Mouse (Mus musculus) forebrain, embryonic 13.5 days (tissue): Measurements from ENCODE around the gene Hs1bp3. TPM values are rescaled to one million over a fixed set of nuclear protein-coding genes. Genes with fewer than 3 reads are reported as not detected.

Source experiments
- ATAC-seq: fragments of 200-750 bp; cut with Nextera tagmentation; 2 replicates; pipeline ENCODE4 v1.8.0; 2017
- H3K27ac ChIP-seq: fragments of 300-500 bp; sonication (generic); 2 replicates; pipeline ENCODE4 v1.5.1; 2015; ENCODE audit warnings: inconsistent platforms, mild to moderate bottlenecking, moderate library complexity
- H3K27me3 ChIP-seq: fragments of 300-500 bp; sonication (generic); 2 replicates; pipeline ENCODE4 v1.6.1; 2015; ENCODE audit warnings: mild to moderate bottlenecking, inconsistent platforms
- H3K36me3 ChIP-seq: fragments of 300-500 bp; sonication (generic); 2 replicates; pipeline ENCODE4 v1.6.1; 2015; ENCODE audit warnings: mild to moderate bottlenecking, inconsistent platforms; ENCODE audit not compliant: poor library complexity, severe bottlenecking
- H3K4me1 ChIP-seq: fragments of 300-500 bp; sonication (generic); 2 replicates; pipeline ENCODE4 v1.6.1; 2015; ENCODE audit warnings: inconsistent platforms
- H3K4me2 ChIP-seq: fragments of 300-500 bp; sonication (generic); 2 replicates; pipeline ENCODE4 v1.6.1; 2015; ENCODE audit warnings: inconsistent platforms, mild to moderate bottlenecking, moderate library complexity
- H3K4me3 ChIP-seq: fragments of 300-500 bp; sonication (generic); 2 replicates; pipeline ENCODE4 v1.5.1; 2015; ENCODE audit warnings: mild to moderate bottlenecking, inconsistent platforms
- H3K9ac ChIP-seq: fragments of 300-500 bp; sonication (generic); 2 replicates; pipeline ENCODE4 v1.6.1; 2015; ENCODE audit warnings: mild to moderate bottlenecking, inconsistent platforms
- H3K9me3 ChIP-seq: fragments of 300-500 bp; sonication (generic); replicated peaks from 2 replicates; pipeline ENCODE4 v1.6.1; 2016; ENCODE audit warnings: inconsistent platforms
- WGBS: fragments of 180-500 bp; shearing (Covaris S2); methylation state at CpG from one replicate; pipeline ENCODE4 v1.1.7; 2015; 5-methylcytosine and 5-hydroxymethylcytosine counted together
- polyA plus RNA-seq: library from polyadenylated mRNA; unstranded; fragments of >200 nt; fragmentation: Nextera tagmentation; extraction: Ambion mirVana; gene quantifications from 2 replicates; pipeline ENCODE4 v1.2.1, GENCODE M21; 2015

Hs1bp3 gene
- polyA plus RNA-seq, 1 experiment from 2014 or later, result 8.9 TPM

DNA sequence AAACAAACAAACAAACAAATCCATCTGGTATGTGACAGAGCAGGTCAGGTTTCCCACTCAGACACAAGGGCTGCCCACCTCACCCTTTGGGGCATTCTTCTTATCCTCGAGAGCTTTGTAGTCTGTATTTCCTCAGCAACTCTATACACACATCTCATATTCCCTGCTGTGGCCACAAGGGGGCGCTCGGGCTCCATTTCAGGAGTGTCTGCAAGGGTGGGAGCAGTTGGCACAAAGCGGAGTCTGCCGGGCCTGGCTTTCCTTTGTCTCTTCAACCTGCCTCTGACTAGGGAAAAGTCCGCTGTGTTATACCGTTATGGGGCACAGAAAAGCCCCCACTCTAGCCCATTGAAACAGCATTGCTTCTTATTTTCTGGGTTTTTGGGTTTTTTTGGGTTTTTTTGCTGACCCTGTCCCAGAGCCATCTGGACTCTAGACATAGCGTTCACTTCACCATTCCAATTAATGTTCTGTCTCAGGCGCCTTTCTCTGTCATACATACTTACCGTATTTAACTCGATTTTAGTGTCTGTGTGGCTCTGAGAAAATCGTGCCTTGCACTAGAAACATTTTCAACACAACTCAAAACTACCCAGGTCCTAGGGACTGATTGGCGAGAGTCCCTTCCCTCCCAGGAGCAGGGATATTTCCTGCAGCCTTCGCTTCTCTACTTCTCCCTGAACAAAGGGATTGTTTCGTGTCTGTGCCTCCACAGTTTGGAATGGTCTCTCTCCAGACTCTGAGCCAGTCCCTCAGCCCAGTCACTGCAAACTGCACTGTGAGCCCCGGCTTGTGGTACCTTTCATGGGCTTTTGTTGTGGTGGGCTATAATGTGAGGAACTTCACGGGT is 13.8 kb downstream of the Hs1bp3 start:
- H3K36me3 ChIP-seq, result peaks cover 24% of the 10 kb centered on the region; the same call in 1 of the 2 replicates
- peak overlapping the region; percentile 69 for H3K27ac ChIP-seq
- no peak overlapping the region for H3K4me3 ChIP-seq
- H3K9me3 ChIP-seq, result no peaks in the 10 kb centered on the region
- H3K27me3 ChIP-seq, result no peaks in the 10 kb centered on the region
- H3K4me2 ChIP-seq, result peak overlapping the region; percentile 31
- peaks cover 19% of the 10 kb centered on the region for H3K4me1 ChIP-seq
- 16% methylated on average over 17 of the region's 17 CpGs for WGBS
- H3K9ac ChIP-seq, result peak overlapping the region; percentile 56
- peak; percentile 94 for ATAC-seq

DNA sequence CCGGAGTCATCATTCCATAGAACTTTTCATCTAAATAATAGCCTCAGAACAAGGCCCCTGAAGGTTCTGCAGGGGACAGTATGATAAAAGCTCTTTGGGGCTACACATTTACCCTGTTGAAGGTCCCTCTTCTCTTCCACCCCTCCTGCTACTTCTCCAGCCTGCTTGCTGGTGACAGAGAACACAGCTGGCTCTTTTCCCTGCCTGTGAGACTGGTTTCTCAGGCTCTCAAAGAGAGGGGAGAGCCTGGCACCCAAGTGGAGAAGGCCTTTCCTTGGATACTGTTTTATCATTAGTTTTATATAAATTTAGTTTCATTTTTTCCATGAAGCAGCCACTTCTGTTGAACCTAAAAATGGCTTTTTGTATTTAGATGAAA is 14.4 kb downstream of the Hs1bp3 start:
- H3K9ac ChIP-seq, result peak overlapping the region; percentile 56
- no peak for ATAC-seq
- H3K27ac ChIP-seq, result peak overlapping the region; percentile 69
- H3K9me3 ChIP-seq, result no peaks in the 10 kb centered on the region
- H3K27me3 ChIP-seq, result no peaks in the 10 kb centered on the region
- H3K4me3 ChIP-seq, result no peak overlapping the region
- peaks cover 23% of the 10 kb centered on the region for H3K4me1 ChIP-seq
- WGBS, result 59% methylated on average over 1 of the region's 1 CpGs
- H3K4me2 ChIP-seq, result no peak overlapping the region
- H3K36me3 ChIP-seq, result 0 out of 2 replicates have a peak, but pooled peaks cover 22% of the 10 kb centered on the region

DNA sequence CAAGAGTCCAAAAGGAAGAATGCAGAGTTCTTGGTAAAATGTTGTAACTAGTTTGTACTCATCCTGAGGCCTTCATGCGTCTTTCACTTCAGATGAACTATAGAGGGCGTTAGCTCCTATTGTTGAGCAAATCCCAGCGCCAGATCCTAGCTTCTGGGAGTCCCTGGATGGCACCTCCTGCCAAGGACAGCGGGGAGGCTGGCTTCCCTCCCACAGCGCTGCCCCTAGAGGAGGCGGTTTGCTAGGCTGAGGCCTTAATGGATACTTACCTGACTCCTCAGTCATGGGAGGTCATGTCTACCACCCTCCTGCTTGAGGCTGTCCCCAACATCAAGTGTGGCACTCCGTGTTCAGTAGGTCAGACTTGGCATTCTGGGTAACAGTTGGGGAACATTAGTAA is 16.0 kb downstream of the Hs1bp3 start:
- WGBS, result 88% methylated on average over 7 of the region's 7 CpGs

DNA sequence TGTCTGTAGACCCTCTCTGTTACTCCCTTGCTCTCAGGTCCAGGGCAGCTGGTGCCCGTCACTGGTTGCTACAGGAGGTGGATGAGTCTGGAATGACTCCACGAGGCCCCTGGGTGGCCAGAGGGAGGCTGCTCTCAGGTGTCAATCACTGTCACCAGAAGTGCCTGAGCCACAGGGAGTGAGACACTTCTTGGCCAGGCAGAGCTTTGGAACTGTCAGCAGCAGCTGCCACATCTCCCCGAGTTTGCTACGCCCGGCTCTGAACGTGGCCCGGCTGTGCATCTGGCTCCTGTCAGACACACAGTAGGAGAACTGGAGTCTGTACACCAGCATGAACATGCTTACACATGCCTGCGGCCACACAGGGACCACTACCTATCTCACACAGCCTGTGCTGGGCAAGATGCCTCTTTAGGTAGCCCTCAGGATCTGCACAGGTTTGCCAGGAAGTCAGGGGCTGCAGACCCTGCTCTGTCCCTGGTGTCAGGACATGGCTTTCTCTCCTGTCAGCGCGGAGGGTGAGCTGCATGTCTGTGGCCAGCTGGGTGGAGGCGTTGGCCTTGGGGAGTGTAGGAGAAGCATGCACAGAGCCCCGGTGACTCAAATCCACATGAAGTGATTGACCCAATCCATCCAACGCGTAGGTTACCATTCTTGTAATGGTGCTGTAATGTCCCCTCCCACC is 18.4 kb downstream of the Hs1bp3 start:
- peaks cover 17% of the 10 kb centered on the region for H3K36me3 ChIP-seq
- 72% methylated on average over 14 of the region's 14 CpGs for WGBS
- peaks cover 23% of the 10 kb centered on the region for H3K4me1 ChIP-seq
- H3K9me3 ChIP-seq, result no peaks in the 10 kb centered on the region
- H3K27ac ChIP-seq, result peak overlapping the region; percentile 57
- H3K4me2 ChIP-seq, result no peak overlapping the region
- 0 out of 2 replicates have a peak, but pooled peaks have one; percentile 1 for ATAC-seq
- no peak overlapping the region for H3K4me3 ChIP-seq
- 0 out of 2 replicates have a peak overlapping the region, but pooled peaks have one; percentile 8 for H3K9ac ChIP-seq
- H3K27me3 ChIP-seq, result no peaks in the 10 kb centered on the region

More for the DNA sequence above, 16.0 kb downstream of the Hs1bp3 start:
- ATAC-seq, result no peak
- Histone ChIP-seq H3K9ac (no peak overlapping the region), H3K27me3 (no peaks in the 10 kb centered on the region), H3K36me3 (0 out of 2 replicates have a peak, but pooled peaks cover 18% of the 10 kb centered on the region), H3K4me2 (no peak overlapping the region), H3K27ac (no peak overlapping the region), H3K9me3 (no peaks in the 10 kb centered on the region), H3K4me3 (no peak overlapping the region), H3K4me1 (peaks cover 23% of the 10 kb centered on the region)

DNA sequence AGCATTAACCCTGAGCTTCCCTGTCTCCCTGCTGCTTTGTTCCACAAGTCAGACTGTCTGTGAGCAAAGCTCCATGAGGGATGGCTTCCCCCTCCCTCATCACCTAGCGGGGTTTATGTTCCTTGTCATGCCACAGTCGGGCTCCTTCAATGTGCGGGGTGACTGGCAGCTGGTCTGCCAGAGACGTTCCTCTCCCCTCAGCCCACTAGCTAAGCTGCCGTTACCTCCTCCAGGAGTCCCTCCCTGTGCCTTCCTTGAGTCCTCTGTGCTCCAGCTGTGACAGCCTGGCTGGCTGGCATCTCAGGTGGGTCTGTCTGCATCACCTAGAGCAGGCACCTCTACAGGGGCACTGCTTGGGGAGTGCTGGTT is 18.9 kb downstream of the Hs1bp3 start:
- H3K4me1 ChIP-seq, result peaks cover 20% of the 10 kb centered on the region
- H3K27ac ChIP-seq, result no peak overlapping the region
- peak; percentile 5; the same call in 1 of the 2 replicates for ATAC-seq
- no peak overlapping the region for H3K4me3 ChIP-seq
- 0 out of 2 replicates have a peak overlapping the region, but pooled peaks have one; percentile 8 for H3K9ac ChIP-seq
- no peak overlapping the region for H3K4me2 ChIP-seq
- H3K36me3 ChIP-seq, result peaks cover 22% of the 10 kb centered on the region
- 46% methylated on average over 5 of the region's 5 CpGs for WGBS
- H3K9me3 ChIP-seq, result no peaks in the 10 kb centered on the region
- H3K27me3 ChIP-seq, result no peaks in the 10 kb centered on the region

DNA sequence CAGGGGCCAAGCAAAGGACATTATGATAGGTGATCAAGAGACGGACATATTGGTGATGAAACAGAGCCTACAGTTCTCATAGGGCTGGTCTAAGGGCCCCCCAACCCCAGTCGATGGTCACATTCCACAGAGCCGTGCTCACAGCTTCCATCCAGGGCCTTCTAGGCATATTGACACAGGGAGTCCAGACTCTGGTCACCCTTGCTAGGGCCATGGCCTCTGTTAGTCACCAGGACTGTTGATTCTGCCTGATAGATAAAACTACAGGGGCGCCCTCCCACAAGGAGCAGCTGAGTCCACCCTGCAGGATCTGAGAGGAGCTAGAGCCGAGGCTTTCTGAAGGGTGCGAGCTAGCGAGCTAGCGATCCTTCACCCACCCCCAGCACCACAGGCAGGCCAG is 20.4 kb downstream of the Hs1bp3 start:
- no peak for ATAC-seq
- no peak overlapping the region for H3K27ac ChIP-seq
- H3K36me3 ChIP-seq, result peaks cover 33% of the 10 kb centered on the region
- no peaks in the 10 kb centered on the region for H3K9me3 ChIP-seq
- no peak overlapping the region for H3K4me2 ChIP-seq
- peaks cover 19% of the 10 kb centered on the region for H3K4me1 ChIP-seq
- H3K27me3 ChIP-seq, result no peaks in the 10 kb centered on the region
- WGBS, result 92% methylated on average over 8 of the region's 8 CpGs
- H3K9ac ChIP-seq, result no peak overlapping the region
- no peak overlapping the region for H3K4me3 ChIP-seq

DNA sequence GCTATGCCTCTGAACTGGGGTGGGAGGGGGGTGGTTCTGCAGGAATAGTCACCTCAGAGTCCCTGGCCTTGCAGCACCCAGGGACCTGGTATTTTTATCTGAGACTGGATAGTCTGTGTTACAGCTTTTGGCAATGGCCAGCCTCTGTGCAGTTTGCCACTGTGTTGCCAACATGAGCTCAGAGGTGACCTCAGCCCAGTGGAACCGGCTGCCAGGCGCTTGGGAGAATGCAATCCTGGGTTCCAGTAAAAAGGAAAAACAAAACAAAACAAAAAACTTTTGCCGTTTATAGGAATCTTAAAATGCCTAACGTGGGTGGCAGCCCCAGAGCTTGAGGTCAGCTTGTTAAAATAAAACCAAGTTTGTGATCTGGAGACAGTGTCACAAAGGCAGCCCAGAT is 21.0 kb downstream of the Hs1bp3 start:
- 91% methylated on average over 4 of the region's 4 CpGs for WGBS
- H3K4me3 ChIP-seq, result no peak overlapping the region

DNA sequence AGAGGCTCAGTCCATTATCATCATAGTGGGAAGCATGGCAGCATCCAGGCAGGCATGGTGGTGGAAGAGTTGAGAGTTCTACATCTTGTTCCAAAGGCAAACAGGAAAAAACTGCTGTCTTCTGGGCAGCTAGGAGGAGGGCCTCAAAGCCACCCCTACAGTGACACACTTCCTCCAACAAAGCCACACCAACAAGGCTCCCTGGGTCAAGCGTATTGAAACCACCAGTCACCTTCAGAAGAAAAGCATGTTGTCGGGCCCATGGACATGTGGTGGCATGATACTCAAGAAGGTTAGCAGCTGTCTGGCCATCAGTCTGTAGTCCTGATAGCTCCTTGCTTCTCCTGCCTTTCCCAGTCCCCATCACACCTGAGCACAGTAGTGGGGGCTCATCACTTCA is 22.3 kb downstream of the Hs1bp3 start:
- Histone ChIP-seq H3K27me3 (no peaks in the 10 kb centered on the region), H3K27ac (no peak overlapping the region), H3K9ac (no peak overlapping the region), H3K36me3 (peaks cover 30% of the 10 kb centered on the region), H3K9me3 (no peaks in the 10 kb centered on the region), H3K4me2 (no peak overlapping the region), H3K4me1 (peaks cover 38% of the 10 kb centered on the region), H3K4me3 (no peak overlapping the region)
- 95% methylated on average over 2 of the region's 2 CpGs for WGBS
- no peak for ATAC-seq

More for the DNA sequence above, 21.0 kb downstream of the Hs1bp3 start:
- H3K27me3 ChIP-seq, result no peaks in the 10 kb centered on the region
- no peaks in the 10 kb centered on the region for H3K9me3 ChIP-seq
- H3K4me2 ChIP-seq, result no peak overlapping the region
- no peak overlapping the region for H3K27ac ChIP-seq
- H3K4me1 ChIP-seq, result peaks cover 25% of the 10 kb centered on the region
- no peak overlapping the region for H3K9ac ChIP-seq
- H3K36me3 ChIP-seq, result peaks cover 32% of the 10 kb centered on the region
- ATAC-seq, result no peak

DNA sequence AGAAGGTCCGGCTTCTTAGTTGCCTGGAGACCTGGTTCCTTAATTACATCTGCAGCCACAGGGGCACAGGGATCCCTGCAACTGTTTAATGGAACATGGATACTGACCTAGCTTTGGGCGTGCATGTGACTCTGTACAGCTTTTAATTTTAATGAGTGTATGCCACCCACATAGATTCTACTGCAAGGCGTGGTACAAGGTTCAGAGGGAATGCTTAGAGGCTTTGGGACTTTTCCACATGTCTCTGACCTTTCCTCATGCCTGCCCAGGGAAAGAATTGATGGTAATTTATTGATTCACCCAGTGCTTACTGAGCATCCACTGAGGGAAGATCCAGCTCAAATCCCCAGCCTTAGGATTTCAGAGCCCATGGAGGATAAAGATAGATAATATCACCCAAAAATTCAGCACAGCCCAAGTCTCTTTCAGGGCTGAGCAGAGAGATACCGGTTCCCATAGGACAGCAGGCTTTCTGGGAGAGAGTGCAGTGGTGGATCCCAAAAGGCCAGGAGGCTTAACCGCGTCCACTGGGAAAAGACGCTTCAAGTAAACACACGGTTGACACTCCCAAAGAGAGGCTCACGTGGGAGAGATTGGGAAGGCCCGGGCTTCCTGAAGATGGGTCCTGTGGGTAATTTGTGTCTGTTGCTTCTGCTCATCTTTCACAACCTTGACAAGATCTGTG is 23.5 kb downstream of the Hs1bp3 start:
- peaks cover 31% of the 10 kb centered on the region for H3K4me1 ChIP-seq
- no peak overlapping the region for H3K4me2 ChIP-seq
- no peak overlapping the region for H3K4me3 ChIP-seq
- ATAC-seq, result no peak
- H3K36me3 ChIP-seq, result peaks cover 32% of the 10 kb centered on the region
- H3K9me3 ChIP-seq, result no peaks in the 10 kb centered on the region
- H3K9ac ChIP-seq, result no peak overlapping the region
- H3K27me3 ChIP-seq, result no peaks in the 10 kb centered on the region
- no peak overlapping the region for H3K27ac ChIP-seq
- 88% methylated on average over 10 of the region's 10 CpGs for WGBS

DNA sequence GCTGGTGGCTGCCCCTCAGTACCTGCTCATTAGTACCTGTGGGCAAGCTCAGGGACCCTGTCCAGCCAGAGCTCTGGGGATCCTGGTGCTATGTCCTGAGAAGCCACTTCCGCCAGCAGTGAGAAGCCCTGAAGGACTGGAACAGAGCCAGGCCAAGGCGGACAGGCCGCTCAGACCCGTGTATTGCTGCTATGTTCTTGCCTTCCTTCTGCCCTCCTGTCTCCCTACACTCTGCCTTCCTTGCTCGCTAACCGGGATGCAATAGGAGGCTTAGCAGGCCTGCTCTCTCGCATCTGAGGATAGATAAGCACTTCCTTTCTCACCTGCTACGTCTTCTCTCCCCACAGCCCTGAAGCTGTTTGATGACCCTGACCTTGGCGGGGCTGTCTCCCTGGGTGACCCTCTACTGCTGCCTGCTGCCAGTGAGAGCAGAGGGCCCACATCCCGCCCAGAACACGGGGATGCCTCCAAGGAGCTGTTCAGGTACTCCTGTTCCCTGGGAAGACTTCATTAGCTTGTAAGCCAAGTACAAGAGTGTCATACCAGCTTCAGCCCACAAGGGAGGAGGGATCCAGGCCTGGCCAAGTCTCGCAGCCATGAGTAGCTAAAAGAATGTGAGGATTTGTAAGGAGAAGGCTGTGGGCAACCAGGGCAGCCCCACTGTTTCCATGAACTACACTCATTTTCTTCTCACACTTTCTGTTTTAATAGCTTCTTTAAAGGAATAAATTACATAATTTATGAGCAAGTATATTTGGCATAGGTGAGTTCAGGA is 24.2 kb downstream of the Hs1bp3 start:
- no peak for ATAC-seq
- WGBS, result 80% methylated on average over 12 of the region's 12 CpGs
- H3K4me2 ChIP-seq, result no peak overlapping the region
- H3K27ac ChIP-seq, result no peak overlapping the region; the same call in 1 of the 2 replicates
- no peaks in the 10 kb centered on the region for H3K27me3 ChIP-seq
- H3K9ac ChIP-seq, result no peak overlapping the region
- H3K4me3 ChIP-seq, result no peak overlapping the region
- peaks cover 24% of the 10 kb centered on the region for H3K4me1 ChIP-seq
- no peaks in the 10 kb centered on the region for H3K9me3 ChIP-seq
- peaks cover 39% of the 10 kb centered on the region for H3K36me3 ChIP-seq

DNA sequence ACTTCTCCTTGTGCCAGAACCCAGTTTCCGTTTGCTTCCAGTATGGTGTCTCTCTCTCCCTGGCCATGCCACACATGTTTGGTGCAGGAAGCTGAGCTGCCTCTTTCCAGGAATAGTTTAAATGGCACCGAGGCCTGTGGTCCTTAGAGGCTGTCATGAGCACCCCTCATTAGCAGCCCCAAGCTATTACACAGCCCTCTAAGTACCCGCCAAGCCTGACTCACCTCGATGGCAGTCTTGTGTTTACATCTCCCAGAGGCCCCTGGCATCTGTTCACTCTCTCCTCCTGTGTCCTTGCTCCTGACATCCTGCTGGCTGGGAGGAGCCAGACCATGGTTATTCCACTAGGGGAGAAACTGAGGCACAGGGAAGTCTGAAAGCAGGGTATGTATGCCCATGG is 25.3 kb downstream of the Hs1bp3 start:
- no peaks in the 10 kb centered on the region for H3K9me3 ChIP-seq
- peaks cover 24% of the 10 kb centered on the region for H3K4me1 ChIP-seq
- peak; percentile 25; the same call in 1 of the 2 replicates for ATAC-seq
- no peaks in the 10 kb centered on the region for H3K27me3 ChIP-seq
- no peak overlapping the region for H3K4me2 ChIP-seq
- 45% methylated on average over 4 of the region's 4 CpGs for WGBS
- no peak overlapping the region; the same call in 1 of the 2 replicates for H3K27ac ChIP-seq
- H3K9ac ChIP-seq, result no peak overlapping the region
- H3K4me3 ChIP-seq, result no peak overlapping the region
- peaks cover 41% of the 10 kb centered on the region for H3K36me3 ChIP-seq
